ENCODE assay signal across 30 mouse cellular contexts in the genomic region with DNA sequence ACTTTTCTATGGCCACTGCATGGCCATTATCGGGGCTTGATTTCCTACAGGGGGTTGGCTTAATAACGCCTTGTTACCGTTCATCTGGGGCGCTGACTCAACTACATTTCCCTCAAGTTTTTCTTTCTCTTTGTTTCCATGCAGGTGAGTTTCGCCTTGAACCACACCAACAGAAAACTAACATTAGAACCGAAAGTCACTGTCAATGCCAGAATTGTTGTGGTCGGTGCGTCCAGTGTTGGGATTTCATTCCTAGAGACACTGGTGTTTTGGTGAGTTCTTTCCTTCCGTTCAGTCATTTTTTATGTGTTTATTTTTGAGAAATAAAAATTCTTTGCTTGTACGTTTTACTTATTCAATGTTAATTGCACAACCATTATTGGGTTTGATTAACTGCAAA.
"Had no signal": no experiment of that assay in that cellular context is flagged by ENCODE, and none has a peak within 500 bp of the region (broad histone marks: within the 10 kb centered on the region; RNA-seq: fewer than 3 reads in every experiment).

No protein-coding gene starts in this region.

- H3K27ac ChIP-seq: limb, embryonic 10.5 days; limb, embryonic 12.5 days; limb, embryonic 13.5 days; limb, embryonic 15.5 days; liver, embryonic 12.5 days; liver, embryonic 13.5 days; liver, embryonic 14.5 days; liver, embryonic 15.5 days; lung, embryonic 15.5 days; macrophage; midbrain, embryonic 10.5 days; midbrain, embryonic 12.5 days; midbrain, embryonic 13.5 days; midbrain, embryonic 15.5 days; neural tube, embryonic 12.5 days had no signal

- H3K27me3 ChIP-seq: limb, embryonic 12.5 days; limb, embryonic 13.5 days; limb, embryonic 15.5 days; liver, embryonic 12.5 days; liver, embryonic 13.5 days; liver, embryonic 15.5 days; lung, embryonic 15.5 days; midbrain, embryonic 12.5 days; midbrain, embryonic 13.5 days; midbrain, embryonic 15.5 days; neural tube, embryonic 12.5 days had no signal

- H3K4me3 ChIP-seq: limb, embryonic 10.5 days; limb, embryonic 12.5 days; limb, embryonic 13.5 days; limb, embryonic 15.5 days; liver, embryonic 12.5 days; liver, embryonic 13.5 days; liver, embryonic 15.5 days; lung, embryonic 15.5 days; megakaryocyte, embryonic 14.5 days; midbrain, embryonic 10.5 days; midbrain, embryonic 12.5 days; midbrain, embryonic 13.5 days; midbrain, embryonic 15.5 days; myocyte; neural tube, embryonic 12.5 days had no signal

- H3K9me3 ChIP-seq: limb, embryonic 10.5 days; limb, embryonic 12.5 days; limb, embryonic 13.5 days; limb, embryonic 15.5 days; liver, embryonic 12.5 days; liver, embryonic 13.5 days; liver, embryonic 15.5 days; lung, embryonic 15.5 days; midbrain, embryonic 10.5 days; midbrain, embryonic 12.5 days; midbrain, embryonic 13.5 days; midbrain, embryonic 15.5 days; neural tube, embryonic 12.5 days had no signal

- H3K4me1 ChIP-seq: limb, embryonic 12.5 days; limb, embryonic 13.5 days; limb, embryonic 15.5 days; liver, embryonic 12.5 days; liver, embryonic 13.5 days; liver, embryonic 15.5 days; lung, embryonic 15.5 days; megakaryocyte, embryonic 14.5 days; neural tube, embryonic 12.5 days had no signal

- H3K4me2 ChIP-seq: limb, embryonic 12.5 days; limb, embryonic 13.5 days; limb, embryonic 15.5 days; liver, embryonic 11.5 days; liver, embryonic 12.5 days; liver, embryonic 13.5 days; liver, embryonic 15.5 days; lung, embryonic 14.5 days; lung, embryonic 15.5 days; midbrain, embryonic 11.5 days; midbrain, embryonic 12.5 days; midbrain, embryonic 13.5 days; midbrain, embryonic 15.5 days; neural tube, embryonic 12.5 days had no signal

- H3K36me3 ChIP-seq: limb, embryonic 10.5 days; limb, embryonic 12.5 days; limb, embryonic 13.5 days; limb, embryonic 15.5 days; liver, embryonic 12.5 days; liver, embryonic 13.5 days; liver, embryonic 15.5 days; lung, embryonic 15.5 days; midbrain, embryonic 10.5 days; midbrain, embryonic 12.5 days; midbrain, embryonic 13.5 days; midbrain, embryonic 15.5 days; neural tube, embryonic 12.5 days had no signal

- H3K9ac ChIP-seq: limb, embryonic 12.5 days; limb, embryonic 13.5 days; limb, embryonic 15.5 days; liver, embryonic 12.5 days; liver, embryonic 13.5 days; liver, embryonic 14.5 days; liver, embryonic 15.5 days; liver, postnatal 0 days; lung, embryonic 14.5 days; lung, embryonic 15.5 days; midbrain, embryonic 12.5 days; midbrain, embryonic 13.5 days; midbrain, embryonic 15.5 days; neural tube, embryonic 12.5 days had no signal

- DNase-seq: left cerebral cortex, postnatal 4 days; liver; liver, embryonic 13.5 days; liver, postnatal 0 days; lung, adult 18-20 months; lung, adult 2 months; lung, embryonic 14.5 days; lung, postnatal 10 days; lung, postnatal 14 days; lung, postnatal 36 days; lung, postnatal 4 days; midbrain, embryonic 14.5 days had no signal
